Mouse (Mus musculus) MEL (cell line): ENCODE measurements at regions not wholly inside any gene's neighbourhood (a gene's known extent, or its start where the extent isn't known, plus 50 kb on each side); places are given as distances from the start of the nearest gene placed in this dataset.

Experiments
- DNase-seq: peaks from one replicate; pipeline ENCODE4 v3.0.0; 2011; ENCODE audit warnings: low read depth, low spot score
- H3K27ac ChIP-seq: 2 replicates; pipeline ENCODE4 v1.5.1; 2012; ENCODE audit warnings: low read depth, mild to moderate bottlenecking, control low read depth, low read length, moderate library complexity; ENCODE audit not compliant: control insufficient read depth
- H3K27me3 ChIP-seq, 2 experiments: fragments of 150-350 bp in 1 of 2; sonication (generic) in 1 of 2; 2 replicates each; pipeline ENCODE4 v1.6.1; 2012; ENCODE audit warnings: low read length in 2 of 2, mild to moderate bottlenecking in 2 of 2, improper control_type of control experiment in 1 of 2, moderate library complexity in 1 of 2; ENCODE audit not compliant: insufficient read depth in 2 of 2, control insufficient read depth in 1 of 2
- H3K36me3 ChIP-seq, 2 experiments: 2 replicates each; pipeline ENCODE4 v1.6.1; 2012 to 2014; ENCODE audit warnings: low read length in 2 of 2, improper control_type of control experiment in 1 of 2, inconsistent platforms in 1 of 2, mild to moderate bottlenecking in 1 of 2; ENCODE audit not compliant: insufficient read depth in 2 of 2, control insufficient read depth in 1 of 2
- H3K4me1 ChIP-seq, 2 experiments: fragments of 150-350 bp in 1 of 2; sonication (generic) in 1 of 2; 2 replicates each; pipeline ENCODE4 v1.6.1; 2012; ENCODE audit warnings: low read length in 2 of 2, improper control_type of control experiment in 1 of 2, mild to moderate bottlenecking in 1 of 2; ENCODE audit not compliant: insufficient read depth in 2 of 2, control insufficient read depth in 1 of 2
- H3K4me3 ChIP-seq, 2 experiments: fragments of 150-350 bp in 1 of 2; sonication (generic) in 1 of 2; 2 replicates each; pipeline ENCODE4 v1.5.1; 2012; ENCODE audit warnings: low read depth in 2 of 2, low read length in 2 of 2, mild to moderate bottlenecking in 2 of 2, moderate library complexity in 2 of 2, control low read depth in 1 of 2, improper control_type of control experiment in 1 of 2; ENCODE audit not compliant: control insufficient read depth in 1 of 2, insufficient read depth in 1 of 2
- H3K79me2 ChIP-seq: 2 replicates; pipeline ENCODE4 v1.6.1; 2012; ENCODE audit warnings: mild to moderate bottlenecking, low read length, moderate library complexity; ENCODE audit not compliant: control insufficient read depth, poor library complexity, insufficient read depth
- H3K9ac ChIP-seq: 2 replicates; pipeline ENCODE4 v1.6.1; 2012; ENCODE audit warnings: low read depth, mild to moderate bottlenecking, control low read depth, low read length, moderate library complexity; ENCODE audit not compliant: control insufficient read depth, poor library complexity, severe bottlenecking
- H3K9me3 ChIP-seq: fragments of 150-350 bp; sonication (generic); replicated peaks from 2 replicates; pipeline ENCODE4 v1.6.1; 2012; ENCODE audit warnings: mild to moderate bottlenecking, low read length, improper control_type of control experiment, moderate library complexity; ENCODE audit not compliant: insufficient read depth
- CHD2 ChIP-seq: IDR thresholded peaks from 2 replicates; pipeline ENCODE4 v1.6.1; 2011; ENCODE audit warnings: low read length, improper control_type of control experiment
- CTCF ChIP-seq, 3 experiments: IDR thresholded peaks in 2 of 3; conservative IDR thresholded peaks in 1 of 3; 2 replicates each; pipeline ENCODE4 v1.5.1; 2011 to 2012; ENCODE audit warnings: low read length in 3 of 3, low read depth in 2 of 3, mild to moderate bottlenecking in 2 of 3, improper control_type of control experiment in 1 of 3, inconsistent platforms in 1 of 3, mixed read lengths in 1 of 3, moderate library complexity in 1 of 3; ENCODE audit not compliant: control insufficient read depth in 1 of 3, insufficient read depth in 1 of 3, poor library complexity in 1 of 3, severe bottlenecking in 1 of 3
- EP300 ChIP-seq, 2 experiments: IDR thresholded peaks; 2 replicates each; pipeline ENCODE4 v1.6.1; 2011; ENCODE audit warnings: improper control_type of control experiment in 2 of 2, low read length in 2 of 2, low read depth in 1 of 2, mild to moderate bottlenecking in 1 of 2
- ETS1 ChIP-seq: IDR thresholded peaks from 2 replicates; pipeline ENCODE4 v1.6.1; 2012; ENCODE audit warnings: low read depth, mild to moderate bottlenecking, inconsistent platforms, low read length, improper control_type of control experiment, moderate library complexity
- GABPA ChIP-seq: IDR thresholded peaks from 2 replicates; pipeline ENCODE4 v1.6.1; 2012; ENCODE audit warnings: low read depth, mild to moderate bottlenecking, inconsistent platforms, low read length, improper control_type of control experiment, moderate library complexity
- GATA1 ChIP-seq: IDR thresholded peaks from 2 replicates; pipeline ENCODE4 v1.6.1; 2011; ENCODE audit warnings: low read depth, low read length, improper control_type of control experiment
- JUND ChIP-seq: IDR thresholded peaks from 2 replicates; pipeline ENCODE4 v1.6.1; 2011; ENCODE audit warnings: low read depth, mild to moderate bottlenecking, improper control_type of control experiment, low read length
- MAFK ChIP-seq: IDR thresholded peaks from 2 replicates; pipeline ENCODE4 v1.6.1; 2011; ENCODE audit warnings: low read depth, mild to moderate bottlenecking, low read length, improper control_type of control experiment, borderline replicate concordance
- MAX ChIP-seq: IDR thresholded peaks from 2 replicates; pipeline ENCODE4 v1.6.1; 2011; ENCODE audit warnings: low read length, improper control_type of control experiment
- MAZ ChIP-seq: IDR thresholded peaks from 2 replicates; pipeline ENCODE4 v1.6.1; 2012; ENCODE audit warnings: low read depth, mild to moderate bottlenecking, inconsistent platforms, low read length, improper control_type of control experiment
- MYB ChIP-seq: IDR thresholded peaks from 2 replicates; pipeline ENCODE4 v1.6.1; 2011; ENCODE audit warnings: mild to moderate bottlenecking, low read depth, low read length, improper control_type of control experiment
- POLR2A ChIP-seq, 2 experiments: IDR thresholded peaks; 2 replicates each; pipeline ENCODE4 v1.6.1; 2011 to 2012; ENCODE audit warnings: low read length in 2 of 2, mild to moderate bottlenecking in 2 of 2, control low read depth in 1 of 2, improper control_type of control experiment in 1 of 2, low read depth in 1 of 2, moderate library complexity in 1 of 2; ENCODE audit not compliant: control insufficient read depth in 1 of 2, insufficient read depth in 1 of 2, poor library complexity in 1 of 2
- POLR2AphosphoS2 ChIP-seq: IDR thresholded peaks from 2 replicates; pipeline ENCODE4 v1.6.1; 2011; ENCODE audit warnings: low read length, improper control_type of control experiment
- RCOR1 ChIP-seq: IDR thresholded peaks from 2 replicates; pipeline ENCODE4 v1.6.1; 2012; ENCODE audit warnings: low read depth, mild to moderate bottlenecking, inconsistent platforms, low read length, improper control_type of control experiment
- SIN3A ChIP-seq: IDR thresholded peaks from 2 replicates; pipeline ENCODE4 v1.6.1; 2012; ENCODE audit warnings: low read length, improper control_type of control experiment, inconsistent platforms
- SMC3 ChIP-seq: IDR thresholded peaks from 2 replicates; pipeline ENCODE4 v1.6.1; 2011; ENCODE audit warnings: low read depth, low read length, improper control_type of control experiment
- TAL1 ChIP-seq: IDR thresholded peaks from 2 replicates; pipeline ENCODE4 v1.6.1; 2012; ENCODE audit warnings: mild to moderate bottlenecking, inconsistent platforms, low read length, moderate library complexity, mixed read lengths
- USF1 ChIP-seq: IDR thresholded peaks from 2 replicates; pipeline ENCODE4 v1.6.1; 2014; ENCODE audit warnings: low read depth, mild to moderate bottlenecking, inconsistent platforms, low read length, improper control_type of control experiment, moderate library complexity
- ZC3H11A ChIP-seq: IDR thresholded peaks from 2 replicates; pipeline ENCODE4 v1.6.1; 2012; ENCODE audit warnings: low read depth, mild to moderate bottlenecking, inconsistent platforms, low read length, improper control_type of control experiment
- ZKSCAN1 ChIP-seq: IDR thresholded peaks from 2 replicates; pipeline ENCODE4 v1.6.1; 2012; ENCODE audit warnings: low read depth, mild to moderate bottlenecking, inconsistent platforms, low read length, improper control_type of control experiment, moderate library complexity
- ZMIZ1 ChIP-seq: IDR thresholded peaks from 2 replicates; pipeline ENCODE4 v1.6.1; 2012; ENCODE audit warnings: low read depth, mild to moderate bottlenecking, inconsistent platforms, low read length, improper control_type of control experiment, moderate library complexity
- ZNF384 ChIP-seq: IDR thresholded peaks from 2 replicates; pipeline ENCODE4 v1.6.1; 2012; ENCODE audit warnings: low read depth, mild to moderate bottlenecking, inconsistent platforms, low read length, improper control_type of control experiment

- H3K4me1 ChIP-seq = no peaks in the 10 kb centered on the region
- DNase-seq = no peak
- H3K9me3 ChIP-seq = no peaks in the 10 kb centered on the region
- H3K79me2 ChIP-seq = no peaks in the 10 kb centered on the region
- no peaks in the 10 kb centered on the region for H3K36me3 ChIP-seq
- TF ChIP-seq MAX = no peak
- no peak for TF ChIP-seq ZMIZ1
- no peak for TF ChIP-seq RCOR1
- no peak for TF ChIP-seq ETS1
- TF ChIP-seq SMC3 = no peak
- TF ChIP-seq ZKSCAN1 = no peak
- TF ChIP-seq MAFK = no peak
- TF ChIP-seq GATA1 = no peak
- TF ChIP-seq CTCF (IDR thresholded peaks at IDR 0.05 in 2 of 3, conservative IDR thresholded peaks at IDR 0.05 in 1 of 3; ENCODE audit: control insufficient read depth in 1 of 3, insufficient read depth in 1 of 3, low read depth in 2 of 3, low read length in 3 of 3, poor library complexity in 1 of 3, severe bottlenecking in 1 of 3) = no peak
- no peak for TF ChIP-seq JUND
- TF ChIP-seq CHD2 = no peak
- TF ChIP-seq ZNF384 = no peak
- TF ChIP-seq MYB = no peak
- no peak for TF ChIP-seq TAL1
- no peak for TF ChIP-seq USF1
- TF ChIP-seq MAZ = no peak
- TF ChIP-seq POLR2AphosphoS2 = no peak
- H3K4me3 ChIP-seq = no peak overlapping the region
- no peak overlapping the region for H3K27ac ChIP-seq
- H3K27me3 ChIP-seq = no peaks in the 10 kb centered on the region
- no peak overlapping the region for H3K9ac ChIP-seq
These were observed 168.6 kb upstream of the Fbxl7 start for GRCm38 (mm10) chr15:27063971-27064370.

DNA sequence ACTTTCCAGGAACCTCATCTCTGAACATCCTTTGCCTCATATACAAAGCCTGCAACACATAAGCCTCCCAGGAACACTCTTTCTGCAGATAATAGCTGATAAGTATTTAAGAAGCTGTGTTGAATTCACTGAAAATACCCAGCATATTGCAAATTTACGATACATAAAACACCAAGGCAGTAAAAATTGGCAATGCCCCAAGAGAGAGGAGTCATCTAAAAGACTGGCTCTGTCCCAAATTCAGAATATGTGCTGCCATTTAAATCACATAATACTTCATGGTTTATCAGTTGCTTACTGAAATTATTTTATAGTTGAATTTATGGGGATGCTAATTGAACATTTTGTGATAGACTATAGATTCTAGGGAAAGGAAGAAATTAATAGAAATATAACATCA is 172.3 kb upstream of the Fbxl7 start:
- no peaks in the 10 kb centered on the region for H3K9me3 ChIP-seq
- H3K9ac ChIP-seq = no peak overlapping the region
- H3K27ac ChIP-seq = no peak overlapping the region
- no peak for DNase-seq
- H3K36me3 ChIP-seq = no peaks in the 10 kb centered on the region
- no peaks in the 10 kb centered on the region for H3K4me1 ChIP-seq
- H3K27me3 ChIP-seq = no peaks in the 10 kb centered on the region
- no peak overlapping the region for H3K4me3 ChIP-seq
- no peaks in the 10 kb centered on the region for H3K79me2 ChIP-seq
- no peak for TF ChIP-seq GABPA
- TF ChIP-seq, all 39 proteins: peak for 0

DNA sequence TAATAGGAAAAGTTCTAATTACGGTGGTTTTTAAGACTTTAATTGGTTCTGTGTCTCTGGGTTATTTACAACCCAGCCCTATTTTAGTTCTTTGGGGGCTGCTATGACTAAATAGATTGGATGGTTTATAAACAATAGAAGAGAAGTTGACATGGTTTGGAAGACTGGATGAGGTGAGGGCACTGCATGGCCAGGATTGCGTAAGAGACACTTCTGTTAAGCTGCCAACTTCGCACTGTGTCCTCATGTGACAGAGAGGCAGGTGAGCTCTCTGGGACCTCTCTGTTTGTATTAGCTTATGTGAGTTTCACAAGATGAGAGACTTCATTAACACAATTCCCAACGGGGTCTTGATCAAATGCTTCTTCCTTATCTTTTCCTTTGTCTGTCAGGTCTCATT is 182.5 kb upstream of the Fbxl7 start:
- Histone ChIP-seq H3K79me2 (no peaks in the 10 kb centered on the region), H3K4me3 (no peak overlapping the region), H3K4me1 (no peaks in the 10 kb centered on the region), H3K9ac (no peak overlapping the region), H3K36me3 (no peaks in the 10 kb centered on the region), H3K9me3 (no peaks in the 10 kb centered on the region), H3K27me3 (no peaks in the 10 kb centered on the region), H3K27ac (no peak overlapping the region)
- DNase-seq = no peak
- no peak for TF ChIP-seq ZC3H11A
- no peak for TF ChIP-seq EP300 (IDR thresholded peaks at IDR 0.05; ENCODE audit: low read depth in 1 of 2, low read length in 2 of 2)
- TF ChIP-seq POLR2A (IDR thresholded peaks at IDR 0.05; ENCODE audit: control insufficient read depth in 1 of 2, insufficient read depth in 1 of 2, low read depth in 1 of 2, low read length in 2 of 2, poor library complexity in 1 of 2) = no peak
- TF ChIP-seq POLR2AphosphoS2 = no peak
- TF ChIP-seq SIN3A = no peak
- TF ChIP-seq MAFK = no peak
